ENCODE assay signal across 7 mouse cellular contexts in the genomic region with DNA sequence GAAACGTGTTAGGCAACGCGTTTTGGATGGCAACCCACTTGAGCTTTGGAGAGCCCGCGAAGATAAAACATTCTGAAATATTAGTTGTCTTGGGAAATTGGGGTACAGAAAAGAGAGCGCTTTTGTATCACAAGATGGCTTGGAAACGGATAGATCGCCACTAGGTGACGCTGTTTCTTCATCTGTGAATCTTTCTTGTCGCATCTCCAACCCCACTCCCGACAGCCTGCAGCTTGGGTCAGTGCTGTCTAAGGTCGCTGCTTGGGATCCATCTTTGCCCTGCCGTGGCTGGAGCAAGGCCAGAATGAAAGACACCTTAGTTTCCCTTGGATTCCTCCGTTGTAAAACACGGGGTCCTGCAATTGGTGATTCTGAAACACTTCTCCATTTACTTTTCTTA.
A peak's percentile ranks its signal among the peaks of the same experiment; 100 is the strongest.
DNase-seq lines count a peak whose midpoint lies in the region; ATAC-seq lines count a peak whose summit lies in the region.

No protein-coding gene starts in this region.

- no peaks in the 10 kb centered on the region for H3K9me3 ChIP-seq in limb, embryonic 10.5 days (replicated peaks)
- H3K9me3 ChIP-seq in midbrain, embryonic 14.5 days (ENCODE audit: control insufficient read depth, low read length) = no peaks in the 10 kb centered on the region

- H3K4me1 ChIP-seq in limb, embryonic 10.5 days = peaks cover 22% of the 10 kb centered on the region
- H3K4me1 ChIP-seq in midbrain, embryonic 14.5 days (ENCODE audit: control insufficient read depth, insufficient read depth, low read length) = 0 out of 2 replicates have a peak, but pooled peaks cover 6% of the 10 kb centered on the region

- no peak overlapping the region for H3K4me3 ChIP-seq in limb, embryonic 10.5 days
- no peak overlapping the region for H3K4me3 ChIP-seq in midbrain, embryonic 14.5 days (replicated peaks; ENCODE audit: low read depth, low read length)

- H3K4me2 ChIP-seq in midbrain, embryonic 14.5 days (ENCODE audit: low read length) = no peak overlapping the region

- H3K27me3 ChIP-seq in limb, embryonic 10.5 days (ENCODE audit: low read depth, poor library complexity, severe bottlenecking) = no peaks in the 10 kb centered on the region
- H3K27me3 ChIP-seq in midbrain, embryonic 14.5 days (ENCODE audit: control insufficient read depth, insufficient read depth, low read length) = no peaks in the 10 kb centered on the region; the same call in 1 of the 2 replicates

- WGBS in limb, embryonic 10.5 days = 5% methylated on average over 15 of the region's 15 CpGs
- WGBS in midbrain, embryonic 14.5 days = 2% methylated on average over 15 of the region's 15 CpGs

- peak; percentile 70 for DNase-seq in adrenal gland, adult 8-10 months
- peak; percentile 85 for DNase-seq in embryo, embryonic 9.5 days (ENCODE audit: extremely low spot score)
- peak; percentile 95 for DNase-seq in heart, adult 11 months
- DNase-seq in kidney, adult 11 months = peak; percentile 76
- peak; percentile 86 for DNase-seq in limb, embryonic 10.5 days (ENCODE audit: low spot score)
- peak; percentile 95 for DNase-seq in midbrain, embryonic 14.5 days
- peak; percentile 31 to 77 for DNase-seq in spleen, adult 18-20 months

- no peak overlapping the region for H3K9ac ChIP-seq in midbrain, embryonic 14.5 days (replicated peaks; ENCODE audit: low read length)

- H3K36me3 ChIP-seq in limb, embryonic 10.5 days = no peaks in the 10 kb centered on the region
- no peaks in the 10 kb centered on the region for H3K36me3 ChIP-seq in midbrain, embryonic 14.5 days (ENCODE audit: control insufficient read depth, insufficient read depth, low read length)

- no peak overlapping the region for H3K27ac ChIP-seq in limb, embryonic 10.5 days
- no peak overlapping the region for H3K27ac ChIP-seq in midbrain, embryonic 14.5 days (replicated peaks; ENCODE audit: low read depth, low read length)

- ATAC-seq in midbrain, embryonic 14.5 days (ENCODE audit: low FRiP score, low TSS enrichment) = peak; percentile 61; the same call in 1 of the 2 replicates
